Mouse (Mus musculus) naive thymus-derived CD4-positive, alpha-beta T cell, adult 5 months (primary cell): ENCODE measurements around the gene Olfr2. TPM values are rescaled to one million over a fixed set of nuclear protein-coding genes. Genes with fewer than 3 reads are reported as not detected.

Source experiments
- polyA plus RNA-seq: library from polyadenylated mRNA; unstranded; fragments of 100-300 nt; shearing (Covaris generic); gene quantifications from one replicate; pipeline ENCODE4 v1.2.1, GENCODE M21; 2017

Olfr2 gene
- polyA plus RNA-seq, result not detected

GRCm38 (mm10) chr7:107005972-107006371 is at the start of gene Olfr2:
Gene Olfr2 (minus strand): TSS chr7:107006072.

GRCm38 (mm10) chr7:107030874-107031273 is 25.0 kb upstream of the Olfr2 start, which contains the start of gene Olfr713:
Gene Olfr713 (plus strand): TSS chr7:107031174.

GRCm38 (mm10) chr7:106975353-106975752 is 30.5 kb downstream of the Olfr2 start, which contains the start of gene Olfr711:
Gene Olfr711 (minus strand): TSS chr7:106975453.

GRCm38 (mm10) chr7:106963837-106964236 is 42.0 kb downstream of the Olfr2 start, which contains the start of gene Olfr6:
Gene Olfr6 (minus strand): TSS chr7:106963937.

GRCm38 (mm10) chr7:106948212-106948611 is 57.7 kb downstream of the Olfr2 start, which contains the start of gene Olfr710:
Gene Olfr710 (minus strand): TSS chr7:106948312.

Other genes with a start within 250 kb of the Olfr2 start
- gene Olfr699, start 212.9 kb downstream of the Olfr2 start, polyA plus RNA-seq, result not detected
- gene Olfr700, start 197.2 kb downstream of the Olfr2 start, polyA plus RNA-seq, result not detected
- gene Olfr701, start 191.9 kb downstream of the Olfr2 start, polyA plus RNA-seq, result not detected
- gene Olfr702, start 172.2 kb downstream of the Olfr2 start, polyA plus RNA-seq, result not detected
- gene Olfr703, start 162.7 kb downstream of the Olfr2 start, polyA plus RNA-seq, result not detected
- gene Olfr704, start 142.9 kb downstream of the Olfr2 start, polyA plus RNA-seq, result not detected
- not detected for gene Olfr705, start 129.2 kb downstream of the Olfr2 start, polyA plus RNA-seq
- not detected for gene Olfr706, start 117.9 kb downstream of the Olfr2 start, polyA plus RNA-seq
- not detected for gene Olfr707, start 104.8 kb downstream of the Olfr2 start, polyA plus RNA-seq
- gene Olfr1532-ps1, start 98.1 kb downstream of the Olfr2 start, polyA plus RNA-seq, result not detected
- not detected for gene Olfr709-ps1, start 73.9 kb downstream of the Olfr2 start, polyA plus RNA-seq
- not detected for gene Olfr710, start 57.8 kb downstream of the Olfr2 start, polyA plus RNA-seq
- gene Olfr6, start 42.1 kb downstream of the Olfr2 start, polyA plus RNA-seq, result not detected
- not detected for gene Olfr711, start 30.6 kb downstream of the Olfr2 start, polyA plus RNA-seq
- gene Olfr713, start 25.1 kb upstream of the Olfr2 start, polyA plus RNA-seq, result not detected
- gene Olfr714, start 64.9 kb upstream of the Olfr2 start, polyA plus RNA-seq, result not detected
- not detected for gene Olfr17, start 87.1 kb upstream of the Olfr2 start, polyA plus RNA-seq
- 0.14 TPM for gene Olfr715b, start 104.3 kb upstream of the Olfr2 start, polyA plus RNA-seq
- not detected for gene Olfr715, start 125.0 kb upstream of the Olfr2 start, polyA plus RNA-seq
- not detected for gene Olfr716, start 132.3 kb upstream of the Olfr2 start, polyA plus RNA-seq
- gene Nlrp14, start 160.9 kb upstream of the Olfr2 start, polyA plus RNA-seq, result not detected
- gene Rbmxl2, start 203.4 kb upstream of the Olfr2 start, polyA plus RNA-seq, result not detected